Mouse (Mus musculus) ES-Bruce4 (cell line): ENCODE measurements around the gene Prpf18.

Source experiments
- CTCF ChIP-seq: IDR thresholded peaks from one replicate; pipeline ENCODE4 v1.8.1; 2011; ENCODE audit warnings: low read depth, low read length
- POLR2A ChIP-seq: IDR thresholded peaks from one replicate; pipeline ENCODE4 v1.8.1; 2011; ENCODE audit warnings: low read length; ENCODE audit not compliant: insufficient read depth

- TF ChIP-seq CTCF (no peak), POLR2A (no peak)
Observed at GRCm38 (mm10) chr2:4630197-4630835, 21.6 kb downstream of the Prpf18 start.
